Mouse (Mus musculus): ENCODE measurements around the gene Crp. TPM values are rescaled to one million over a fixed set of nuclear protein-coding genes. Genes with fewer than 3 reads are reported as not detected.

Crp gene
- total and polyA plus RNA-seq, 3 experiments, result not detected

DNA sequence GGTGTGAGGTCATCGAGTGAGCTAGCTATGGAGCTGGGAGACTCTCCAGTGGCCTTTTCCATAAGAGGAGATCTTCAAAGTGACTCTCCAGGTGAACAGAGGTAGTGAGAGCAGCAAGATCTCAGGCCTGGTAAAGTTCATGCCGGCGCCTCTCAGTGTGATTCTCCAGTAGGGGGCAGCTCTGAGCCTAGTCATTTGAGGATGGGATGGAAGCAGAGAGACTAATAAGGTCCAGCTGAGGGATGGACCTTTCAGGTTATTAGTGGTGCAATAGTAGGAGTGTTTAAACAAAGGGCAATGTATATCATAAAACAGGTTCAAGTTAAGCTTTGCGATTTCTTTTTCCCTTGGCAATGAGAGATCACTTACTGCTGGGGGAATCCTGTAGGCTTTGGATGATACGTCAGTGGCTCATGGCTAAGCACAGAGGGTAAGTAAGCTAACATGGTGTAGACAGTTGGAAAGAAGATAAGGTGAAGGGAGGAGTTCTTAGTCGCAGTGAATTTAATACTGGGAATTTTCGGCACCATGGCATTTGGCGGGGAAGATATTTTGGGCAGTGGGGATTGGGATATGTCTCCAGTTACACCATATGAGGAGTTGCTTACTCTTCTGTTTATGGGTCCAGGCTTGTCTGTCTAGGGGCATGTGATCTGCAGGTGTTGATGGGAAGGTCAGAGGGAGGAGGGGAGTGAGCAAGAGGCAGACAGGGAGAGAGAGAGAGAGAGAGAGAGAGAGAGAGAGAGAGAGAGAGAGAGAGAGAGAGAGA lies 47.2 kb upstream of the Crp start:
- Histone ChIP-seq H3K4me3 (ENCODE audit: control insufficient read depth in 1 of 2, insufficient read depth in 1 of 2, low read depth in 2 of 2, low read length in 2 of 2) (no peak overlapping the region), H3K9me3 (replicated peaks; ENCODE audit: insufficient read depth, low read length) (no peaks in the 10 kb centered on the region), H3K27me3 (ENCODE audit: control insufficient read depth in 1 of 2, insufficient read depth in 2 of 2, low read length in 2 of 2) (no peaks in the 10 kb centered on the region; a peak in 2 of 4 replicates), H3K36me3 (ENCODE audit: control insufficient read depth in 1 of 2, insufficient read depth in 2 of 2, low read length in 2 of 2) (no peaks in the 10 kb centered on the region), H3K9ac (ENCODE audit: control insufficient read depth, low read depth, low read length, poor library complexity, severe bottlenecking) (no peak overlapping the region), H3K79me2 (ENCODE audit: control insufficient read depth, insufficient read depth, low read length, poor library complexity) (no peaks in the 10 kb centered on the region), H3K4me1 (ENCODE audit: control insufficient read depth in 1 of 2, insufficient read depth in 2 of 2, low read length in 2 of 2) (no peaks in the 10 kb centered on the region), H3K27ac (ENCODE audit: control insufficient read depth, low read depth, low read length) (no peak overlapping the region)
- peak; percentile 38 to 75 (median 63); a peak in 5 of 6 replicates for TF ChIP-seq CTCF (IDR thresholded peaks at IDR 0.05 in 2 of 3, conservative IDR thresholded peaks at IDR 0.05 in 1 of 3; ENCODE audit: control insufficient read depth in 1 of 3, insufficient read depth in 1 of 3, low read depth in 2 of 3, low read length in 3 of 3, poor library complexity in 1 of 3, severe bottlenecking in 1 of 3)
- peak; percentile 40 for TF ChIP-seq ZC3H11A (IDR thresholded peaks at IDR 0.05; ENCODE audit: low read depth, low read length)
- no peak for TF ChIP-seq RCOR1 (IDR thresholded peaks at IDR 0.05; ENCODE audit: low read depth, low read length)
- peak; percentile 36 for TF ChIP-seq RAD21 (IDR thresholded peaks at IDR 0.05; ENCODE audit: low read depth, low read length)
- TF ChIP-seq CHD1 (IDR thresholded peaks at IDR 0.05; ENCODE audit: low read depth, low read length), result no peak
- peak; percentile 63 for TF ChIP-seq SMC3 (IDR thresholded peaks at IDR 0.05; ENCODE audit: low read depth, low read length)
- DNase-seq (ENCODE audit: low read depth, low spot score), result peak; percentile 19

- Histone ChIP-seq H3K27me3 (ENCODE audit: control insufficient read depth in 1 of 2, insufficient read depth in 2 of 2, low read length in 2 of 2) (no peaks in the 10 kb centered on the region; a peak in 2 of 4 replicates), H3K9ac (ENCODE audit: control insufficient read depth, low read depth, low read length, poor library complexity, severe bottlenecking) (no peak overlapping the region), H3K79me2 (ENCODE audit: control insufficient read depth, insufficient read depth, low read length, poor library complexity) (no peaks in the 10 kb centered on the region), H3K4me3 (ENCODE audit: control insufficient read depth in 1 of 2, insufficient read depth in 1 of 2, low read depth in 2 of 2, low read length in 2 of 2) (no peak overlapping the region), H3K27ac (ENCODE audit: control insufficient read depth, low read depth, low read length) (no peak overlapping the region), H3K9me3 (replicated peaks; ENCODE audit: insufficient read depth, low read length) (no peaks in the 10 kb centered on the region), H3K4me1 (ENCODE audit: control insufficient read depth in 1 of 2, insufficient read depth in 2 of 2, low read length in 2 of 2) (no peaks in the 10 kb centered on the region), H3K36me3 (ENCODE audit: control insufficient read depth in 1 of 2, insufficient read depth in 2 of 2, low read length in 2 of 2) (no peaks in the 10 kb centered on the region)
- no peak for DNase-seq (ENCODE audit: low read depth, low spot score)
- no peak for TF ChIP-seq RCOR1 (IDR thresholded peaks at IDR 0.05; ENCODE audit: low read depth, low read length)
- no peak for TF ChIP-seq CHD1 (IDR thresholded peaks at IDR 0.05; ENCODE audit: low read depth, low read length)
- no peak for TF ChIP-seq TAL1 (IDR thresholded peaks at IDR 0.05; ENCODE audit: low read length)
- no peak for TF ChIP-seq E2F4 (IDR thresholded peaks at IDR 0.05; ENCODE audit: borderline replicate concordance, low read depth, low read length)
- TF ChIP-seq ZNF384 (IDR thresholded peaks at IDR 0.05; ENCODE audit: low read depth, low read length), result no peak
- TF ChIP-seq EP300 (IDR thresholded peaks at IDR 0.05; ENCODE audit: low read depth in 1 of 2, low read length in 2 of 2), result no peak
- no peak for TF ChIP-seq CHD2 (IDR thresholded peaks at IDR 0.05; ENCODE audit: low read length)
- no peak for TF ChIP-seq ETS1 (IDR thresholded peaks at IDR 0.05; ENCODE audit: low read depth, low read length)
Observed at GRCm38 (mm10) chr1:172651288-172651987, 46.4 kb upstream of the Crp start.
